Mouse (Mus musculus): ENCODE results near the gene Hif1an. TPM values are rescaled to one million over a fixed set of nuclear protein-coding genes. Genes with fewer than 3 reads are reported as not detected.

Hif1an gene
- polyA plus RNA-seq, 1 experiment from 2014 or later = 44.2 TPM

Other genes with a start within 250 kb of the Hif1an start
- 0.09 TPM in 2 replicates for gene Scd4, start 229.8 kb upstream of the Hif1an start, polyA plus RNA-seq (2016; fragmentation: Nextera tagmentation; extraction: Ambion mirVana)
- 8.8 and 11.6 TPM in 2 replicates for gene Scd1, start 155.0 kb upstream of the Hif1an start, polyA plus RNA-seq (2016; fragmentation: Nextera tagmentation; extraction: Ambion mirVana)
- 0.36 and 0.45 TPM in 2 replicates for gene Wnt8b, start 69.4 kb upstream of the Hif1an start, polyA plus RNA-seq (2016; fragmentation: Nextera tagmentation; extraction: Ambion mirVana)
- 0.17 and 0.38 TPM in 2 replicates for gene Sec31b, start 17.0 kb upstream of the Hif1an start, polyA plus RNA-seq (2016; fragmentation: Nextera tagmentation; extraction: Ambion mirVana)
- not detected in 2 replicates for gene Gm20538, start 10.0 kb upstream of the Hif1an start, polyA plus RNA-seq (2016; fragmentation: Nextera tagmentation; extraction: Ambion mirVana)
- gene Ndufb8, start 7.4 kb upstream of the Hif1an start, polyA plus RNA-seq (2016; fragmentation: Nextera tagmentation; extraction: Ambion mirVana) = 465 and 500 TPM in 2 replicates
- gene Pax2, start 193.2 kb downstream of the Hif1an start, polyA plus RNA-seq (2016; fragmentation: Nextera tagmentation; extraction: Ambion mirVana) = 0.55 and 0.95 TPM in 2 replicates